Mouse (Mus musculus) hindbrain, embryonic 16.5 days (tissue): Measurements from ENCODE around the gene Dag1. TPM values are rescaled to one million over a fixed set of nuclear protein-coding genes. Genes with fewer than 3 reads are reported as not detected.
"Not testable (repeated sequence)": the region's sequence is repeated elsewhere in the genome, so short reads cannot be mapped to it uniquely, and the experiment has no call there.

Experiments
- ATAC-seq: fragments of 200-750 bp; cut with Nextera tagmentation; 2 replicates; pipeline ENCODE4 v1.8.0; 2017; ENCODE audit warnings: moderate TSS enrichment, moderate library complexity
- H3K27ac ChIP-seq: fragments of 300-500 bp; sonication (generic); 2 replicates; pipeline ENCODE4 v1.5.1; 2014; ENCODE audit warnings: low read depth, mild to moderate bottlenecking, control low read depth, low read length, moderate library complexity
- H3K27me3 ChIP-seq: fragments of 300-500 bp; sonication (generic); replicated peaks from 2 replicates; pipeline ENCODE4 v1.6.1; 2014; ENCODE audit warnings: low read length; ENCODE audit not compliant: control insufficient read depth, insufficient read depth
- H3K36me3 ChIP-seq: fragments of 300-500 bp; sonication (generic); 2 replicates; pipeline ENCODE4 v1.6.1; 2014; ENCODE audit warnings: mild to moderate bottlenecking, low read length, moderate library complexity, mixed read lengths; ENCODE audit not compliant: control insufficient read depth, insufficient read depth
- H3K4me1 ChIP-seq: fragments of 300-500 bp; sonication (generic); 2 replicates; pipeline ENCODE4 v1.6.1; 2014; ENCODE audit warnings: low read depth, low read length; ENCODE audit not compliant: control insufficient read depth, insufficient read depth
- H3K4me2 ChIP-seq: fragments of 300-500 bp; sonication (generic); 2 replicates; pipeline ENCODE4 v1.6.1; 2014; ENCODE audit warnings: mild to moderate bottlenecking, low read length, control low read depth, moderate library complexity
- H3K4me3 ChIP-seq: fragments of 300-500 bp; sonication (generic); 2 replicates; pipeline ENCODE4 v1.5.1; 2014; ENCODE audit warnings: mild to moderate bottlenecking, low read length, control low read depth, moderate library complexity
- H3K9ac ChIP-seq: fragments of 300-500 bp; sonication (generic); 2 replicates; pipeline ENCODE4 v1.6.1; 2014; ENCODE audit warnings: low read depth, mild to moderate bottlenecking, control low read depth, low read length, moderate library complexity
- H3K9me3 ChIP-seq: fragments of 300-500 bp; sonication (generic); 2 replicates; pipeline ENCODE4 v1.6.1; 2014; ENCODE audit warnings: mild to moderate bottlenecking, low read length, moderate library complexity; ENCODE audit not compliant: control insufficient read depth
- WGBS: fragments of 180-500 bp; shearing (Covaris S2); extraction: QIAGEN DNeasy Blood & Tissue Kit; methylation state at CpG from one replicate; pipeline ENCODE4 v1.1.7; 2014; 5-methylcytosine and 5-hydroxymethylcytosine counted together
- polyA plus RNA-seq: library from polyadenylated mRNA; unstranded; fragments of >200 nt; fragmentation: Nextera tagmentation; extraction: Ambion mirVana; gene quantifications from 2 replicates; pipeline ENCODE4 v1.2.1, GENCODE M21; 2015

Gene Dag1
- polyA plus RNA-seq, 1 experiment from 2014 or later = 75.4 TPM

DNA sequence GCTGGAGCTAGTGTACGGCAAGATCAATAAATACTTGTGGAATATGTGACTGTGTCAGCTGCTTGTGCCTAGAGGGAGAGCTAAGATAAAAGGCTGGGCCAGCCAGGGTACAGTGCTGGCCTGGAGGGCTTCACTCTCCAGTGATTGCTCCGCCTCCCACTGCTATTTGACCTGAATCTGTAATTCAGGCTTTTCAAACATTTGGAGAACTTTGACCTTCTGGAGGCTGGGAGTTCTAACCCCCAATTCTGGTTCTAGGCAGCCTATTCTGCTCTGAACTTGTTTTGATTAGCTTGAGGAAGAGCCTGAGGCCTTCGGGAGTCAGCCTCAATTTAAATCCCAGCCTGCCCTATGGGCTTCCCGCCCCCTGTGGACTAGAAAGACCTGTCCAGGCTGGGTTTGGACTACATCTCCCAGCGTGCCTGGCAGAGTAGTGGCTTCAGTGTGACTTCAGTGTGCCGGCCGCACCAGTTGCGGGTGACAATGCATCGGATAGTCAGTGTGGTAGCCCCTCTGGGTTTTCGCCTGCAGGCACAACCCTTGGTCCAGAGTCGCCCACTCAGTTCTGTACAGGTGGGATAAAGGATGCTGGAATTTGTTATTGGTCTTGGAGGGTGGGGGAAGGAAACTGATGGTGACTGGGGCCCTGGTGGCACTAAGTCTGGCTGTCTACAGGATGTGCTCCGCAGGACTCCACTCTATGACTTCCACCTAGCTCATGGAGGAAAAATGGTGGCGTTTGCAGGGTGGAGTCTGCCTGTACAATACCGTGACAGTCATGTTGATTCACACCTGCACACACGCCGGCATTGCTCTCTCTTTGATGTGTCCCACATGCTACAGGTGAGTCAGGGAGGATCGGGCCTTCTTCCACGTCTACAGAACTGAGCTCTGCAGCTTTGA is 32.9 kb upstream of the Dag1 start, which contains the start of gene Amt:
Gene Amt (plus strand): TSS at position 401 of the 903 bp plus-strand sequence.
- H3K27me3 ChIP-seq = no peaks in the 10 kb centered on the region
- no peak within 1 kb of the TSS for H3K27ac ChIP-seq
- peak within 1 kb of the TSS; percentile 29 for H3K4me2 ChIP-seq
- ATAC-seq = peak; percentile 78
- H3K9me3 ChIP-seq = no peaks in the 10 kb centered on the region
- H3K36me3 ChIP-seq = peaks cover 14% of the 10 kb centered on the region
- WGBS = 22% methylated on average over 18 of the region's 18 CpGs
- no peaks in the 10 kb centered on the region for H3K4me1 ChIP-seq
- H3K9ac ChIP-seq = peak within 1 kb of the TSS; percentile 38; the same call in 1 of the 2 replicates
- peak within 1 kb of the TSS; percentile 26; the same call in 1 of the 2 replicates for H3K4me3 ChIP-seq

DNA sequence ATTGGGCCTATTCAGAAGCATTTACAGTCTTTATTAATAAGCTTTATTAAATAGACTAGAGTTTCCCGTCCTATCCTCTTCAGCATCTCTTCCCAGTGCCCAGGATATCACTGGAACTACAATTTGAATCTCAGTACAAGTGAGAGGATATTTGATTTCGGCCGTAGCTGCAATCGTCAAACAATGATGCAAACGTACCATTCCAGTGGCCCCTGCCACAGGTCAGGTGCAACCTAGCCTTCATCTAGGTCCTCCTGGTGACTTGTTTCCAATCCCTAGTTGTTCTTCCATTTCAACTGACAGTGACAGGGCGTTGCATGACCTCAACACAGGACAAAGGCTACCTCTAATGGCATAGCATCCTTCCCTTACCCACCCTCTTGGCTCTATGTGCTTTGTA is 27.0 kb upstream of the Dag1 start:
- peak; percentile 1; the same call in 1 of the 2 replicates for ATAC-seq
- H3K4me3 ChIP-seq = peak overlapping the region; percentile 55

DNA sequence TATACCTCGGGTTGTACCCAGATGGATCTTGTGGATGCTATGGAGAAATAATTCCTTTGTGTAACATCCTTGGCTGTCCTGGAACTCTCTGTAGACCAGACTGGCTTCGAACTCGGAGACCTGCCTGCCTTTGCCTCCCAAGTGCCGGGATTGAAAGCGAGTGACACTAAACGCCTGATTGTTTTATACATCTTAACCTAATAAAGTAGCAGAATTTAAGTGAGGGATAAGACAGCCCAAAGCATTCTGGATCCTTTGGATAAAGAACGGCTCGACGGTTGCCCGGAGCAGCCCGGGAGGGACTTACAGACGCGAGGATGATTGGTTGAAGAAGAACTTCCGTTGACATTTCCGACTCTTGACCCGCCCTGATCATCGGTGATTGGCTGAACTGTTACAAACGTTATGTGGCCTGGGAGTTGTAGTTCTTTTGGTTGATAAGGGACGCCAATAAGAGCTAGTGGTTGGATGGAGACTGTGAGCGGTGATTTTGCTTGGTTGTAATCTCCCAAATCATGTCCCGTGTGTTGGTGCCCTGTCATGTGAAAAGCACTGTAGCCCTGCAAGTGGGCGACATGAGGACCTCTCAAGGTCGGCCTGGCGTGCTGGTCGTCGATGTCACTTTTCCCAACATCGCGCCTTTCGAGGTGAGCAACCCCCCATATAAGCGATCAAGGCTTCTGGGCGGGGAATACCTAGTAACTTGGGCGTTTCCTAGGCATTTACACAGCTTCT is 26.4 kb upstream of the Dag1 start, which contains the start of gene Nicn1:
Gene Nicn1 (plus strand): TSS at position 414 of the 735 bp plus-strand sequence.
- WGBS = under 1% methylated on average over 32 of the region's 32 CpGs
- H3K4me1 ChIP-seq = peaks cover 9% of the 10 kb centered on the region
- peak within 1 kb of the TSS; percentile 55 for H3K4me3 ChIP-seq
- ATAC-seq = peak; percentile 99
- H3K27me3 ChIP-seq = no peaks in the 10 kb centered on the region
- peaks cover 7% of the 10 kb centered on the region; the same call in 1 of the 2 replicates for H3K36me3 ChIP-seq
- H3K9ac ChIP-seq = peak within 1 kb of the TSS; percentile 69
- peak within 1 kb of the TSS; percentile 88 for H3K27ac ChIP-seq
- no peaks in the 10 kb centered on the region for H3K9me3 ChIP-seq
- peak within 1 kb of the TSS; percentile 79 for H3K4me2 ChIP-seq

More for the DNA sequence above, 27.0 kb upstream of the Dag1 start:
- H3K36me3 ChIP-seq = peaks cover 12% of the 10 kb centered on the region; the same call in 1 of the 2 replicates
- no peaks in the 10 kb centered on the region for H3K27me3 ChIP-seq
- peaks cover 9% of the 10 kb centered on the region for H3K4me1 ChIP-seq
- peak overlapping the region; percentile 82 for H3K27ac ChIP-seq
- H3K9me3 ChIP-seq = no peaks in the 10 kb centered on the region
- 42% methylated on average over 6 of the region's 6 CpGs for WGBS
- peak overlapping the region; percentile 69 for H3K9ac ChIP-seq
- peak overlapping the region; percentile 79 for H3K4me2 ChIP-seq

DNA sequence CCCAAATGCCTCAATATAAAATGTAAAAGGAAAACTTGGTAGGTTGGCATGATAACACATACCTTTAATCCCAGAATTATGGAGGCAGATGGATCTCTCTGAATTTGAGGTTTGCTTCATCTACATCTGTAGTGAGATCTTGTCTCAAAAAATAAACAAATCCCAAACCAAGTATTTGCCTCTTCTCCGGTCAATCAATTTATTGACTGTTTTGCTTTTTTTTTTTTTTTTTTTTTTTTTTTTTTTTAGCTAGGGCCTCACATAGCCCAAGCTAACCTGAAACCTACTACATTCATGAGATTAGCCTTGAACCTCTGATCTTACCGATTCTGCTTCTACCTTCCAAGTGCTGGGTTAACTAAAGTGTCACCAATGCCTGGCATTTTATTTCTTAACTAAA is 25.6 kb upstream of the Dag1 start:
- WGBS = 64% methylated on average over 2 of the region's 2 CpGs
- ATAC-seq = no peak
- no peaks in the 10 kb centered on the region for H3K27me3 ChIP-seq
- H3K36me3 ChIP-seq = peaks cover under 1% of the 10 kb centered on the region; the same call in 1 of the 2 replicates
- no peak overlapping the region for H3K4me3 ChIP-seq
- peak overlapping the region; percentile 88; the same call in 1 of the 2 replicates for H3K27ac ChIP-seq
- peak overlapping the region; percentile 71 for H3K4me2 ChIP-seq
- peaks cover 9% of the 10 kb centered on the region for H3K4me1 ChIP-seq
- H3K9me3 ChIP-seq = no peaks in the 10 kb centered on the region
- H3K9ac ChIP-seq = no peak overlapping the region

DNA sequence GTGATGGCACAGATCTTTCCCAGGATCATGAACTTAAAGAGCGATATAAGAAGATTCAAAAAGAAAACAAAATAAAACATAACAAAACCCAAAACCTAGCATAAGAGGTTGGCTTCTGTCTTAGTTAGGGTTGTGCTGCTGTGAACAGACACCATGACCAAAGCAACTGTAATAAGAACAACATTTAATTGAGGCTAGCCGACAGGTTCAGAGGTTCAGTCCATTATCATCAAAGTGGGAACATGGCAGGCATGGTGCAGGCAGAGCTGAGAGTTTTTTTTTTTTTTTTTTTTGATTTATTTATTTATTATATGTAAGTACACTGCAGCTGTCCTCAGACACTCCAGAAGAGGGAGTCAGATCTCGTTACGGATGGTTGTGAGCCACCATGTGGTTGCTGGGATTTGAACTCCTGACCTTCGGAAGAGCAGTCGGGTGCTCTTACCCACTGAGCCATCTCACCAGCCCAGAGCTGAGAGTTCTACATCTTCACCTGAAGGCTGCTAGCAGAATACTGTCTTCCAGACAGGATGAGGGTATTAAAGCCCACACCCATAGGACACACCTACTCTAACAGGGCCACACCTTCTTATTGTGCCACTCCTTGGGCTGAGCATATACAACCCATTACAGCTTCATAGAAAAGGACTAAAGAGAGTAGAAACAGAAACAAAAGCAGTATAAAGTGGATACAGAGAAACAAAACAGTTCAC is 23.9 kb upstream of the Dag1 start:
- H3K27me3 ChIP-seq, H3K4me1 ChIP-seq, H3K9ac ChIP-seq, H3K27ac ChIP-seq, H3K36me3 ChIP-seq, H3K4me3 ChIP-seq, ATAC-seq, H3K9me3 ChIP-seq, H3K4me2 ChIP-seq: not testable (repeated sequence)
- 91% methylated on average over 4 of the region's 6 CpGs for WGBS

DNA sequence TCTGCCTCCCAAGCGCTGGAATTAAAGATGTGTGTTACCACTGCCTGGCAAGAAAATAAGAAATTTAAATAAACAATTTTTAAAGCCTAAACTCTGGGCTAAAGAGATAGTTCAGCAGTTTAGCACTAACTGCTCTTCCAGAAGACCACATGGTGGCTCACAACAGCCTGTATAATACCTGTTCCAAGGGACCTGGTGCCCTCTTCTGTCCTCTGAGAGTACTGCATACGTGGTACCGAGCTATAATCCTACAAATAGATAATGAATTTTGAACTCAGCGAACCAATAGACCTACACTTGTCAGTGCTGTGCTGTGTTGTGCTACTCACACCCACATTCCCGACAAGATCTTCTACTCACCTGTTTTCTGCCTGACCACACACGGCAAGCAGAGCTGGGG is 20.7 kb upstream of the Dag1 start:
- H3K4me3 ChIP-seq = no peak overlapping the region
- WGBS = 15% methylated on average over 6 of the region's 6 CpGs
- H3K27ac ChIP-seq = no peak overlapping the region
- H3K36me3 ChIP-seq = no peaks in the 10 kb centered on the region
- H3K4me2 ChIP-seq = no peak overlapping the region
- no peaks in the 10 kb centered on the region for H3K9me3 ChIP-seq
- H3K27me3 ChIP-seq = no peaks in the 10 kb centered on the region
- no peaks in the 10 kb centered on the region for H3K4me1 ChIP-seq
- ATAC-seq = peak; percentile 85
- H3K9ac ChIP-seq = 0 out of 2 replicates have a peak overlapping the region, but pooled peaks have one; percentile 3

DNA sequence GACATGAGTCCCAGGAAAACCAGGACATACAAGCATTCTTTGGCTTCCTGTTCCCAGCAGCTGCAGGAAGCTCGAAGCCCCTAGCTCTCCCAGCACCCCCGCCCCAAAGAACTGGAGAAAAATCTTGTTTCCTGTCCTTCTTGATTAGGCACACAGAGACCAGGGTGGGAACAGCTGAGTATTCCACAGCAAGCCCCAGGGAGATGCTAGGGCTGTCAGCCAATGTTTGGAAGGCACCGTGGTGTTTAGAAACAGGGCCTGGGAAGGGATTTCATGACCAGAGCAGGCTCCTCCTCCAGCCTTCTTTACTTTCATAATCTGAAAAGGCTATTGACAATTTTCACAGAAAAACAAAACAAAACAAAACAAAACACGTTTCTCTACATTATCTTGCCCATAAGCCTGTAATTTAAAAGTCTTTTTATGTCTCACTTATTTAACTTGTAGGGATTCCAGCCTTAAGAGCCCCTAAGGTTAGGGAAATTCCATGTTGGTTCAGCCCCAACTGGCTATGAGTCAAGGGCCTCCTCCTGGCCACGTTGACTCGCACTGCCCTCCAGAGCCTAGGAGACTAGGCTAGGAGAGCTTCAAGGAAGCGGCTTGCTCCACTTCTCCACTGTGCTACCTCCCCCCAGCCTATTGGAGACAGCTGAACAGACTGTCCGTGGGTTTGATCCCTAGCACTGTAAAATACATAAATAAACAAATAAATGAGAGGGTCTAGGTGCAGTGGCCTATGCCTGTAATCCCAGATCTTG is 16.5 kb upstream of the Dag1 start:
- no peak overlapping the region; the same call in 1 of the 2 replicates for H3K27ac ChIP-seq
- no peaks in the 10 kb centered on the region for H3K4me1 ChIP-seq
- no peak overlapping the region for H3K9ac ChIP-seq
- no peak overlapping the region for H3K4me3 ChIP-seq
- no peaks in the 10 kb centered on the region for H3K27me3 ChIP-seq
- H3K4me2 ChIP-seq = no peak overlapping the region
- no peak for ATAC-seq
- no peaks in the 10 kb centered on the region for H3K36me3 ChIP-seq
- 36% methylated on average over 8 of the region's 8 CpGs for WGBS
- H3K9me3 ChIP-seq = no peaks in the 10 kb centered on the region

DNA sequence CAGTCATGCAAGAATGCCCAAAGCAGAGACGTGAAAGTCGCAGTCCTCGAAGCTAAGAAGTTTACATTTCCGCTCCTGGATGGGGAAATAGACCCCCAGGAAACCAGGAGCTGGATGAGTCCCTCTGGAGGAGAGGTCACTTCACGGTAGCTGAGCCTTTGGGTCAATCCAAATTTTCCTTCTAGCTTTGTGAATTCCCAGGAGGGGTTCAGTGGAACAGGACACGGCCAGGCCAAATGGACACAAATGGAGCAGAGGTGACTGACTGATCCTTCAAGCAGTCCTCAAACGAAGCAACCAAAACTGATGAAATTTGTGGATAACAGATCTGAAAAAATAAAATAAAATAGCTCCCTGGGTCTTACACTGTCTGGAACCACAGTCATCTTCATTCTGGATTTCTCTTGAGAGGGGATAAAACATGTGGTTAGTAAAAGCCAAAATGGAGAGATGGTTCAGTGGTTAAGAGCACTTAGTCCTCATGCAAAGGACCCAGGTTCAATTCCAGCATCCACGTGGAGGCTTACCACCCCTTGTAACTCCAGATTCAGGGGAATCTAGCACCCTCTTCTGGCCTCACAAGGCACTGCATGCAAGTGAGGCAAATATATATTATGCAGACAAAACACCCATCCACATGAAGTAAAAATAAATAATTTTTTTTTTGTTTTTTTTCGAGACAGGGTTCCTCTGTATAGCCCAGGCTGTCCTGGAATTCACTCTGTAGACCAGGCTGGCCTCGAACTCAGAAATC is 15.1 kb upstream of the Dag1 start:
- H3K9me3 ChIP-seq = no peaks in the 10 kb centered on the region
- no peak overlapping the region for H3K9ac ChIP-seq
- no peaks in the 10 kb centered on the region for H3K36me3 ChIP-seq
- H3K4me2 ChIP-seq = no peak overlapping the region
- H3K27me3 ChIP-seq = no peaks in the 10 kb centered on the region
- 68% methylated on average over 10 of the region's 10 CpGs for WGBS
- no peak for ATAC-seq
- no peaks in the 10 kb centered on the region for H3K4me1 ChIP-seq
- H3K27ac ChIP-seq = no peak overlapping the region
- no peak overlapping the region for H3K4me3 ChIP-seq
